Mouse (Mus musculus) heart, adult 2 months (tissue): ENCODE measurements around the gene Krt83. TPM values are rescaled to one million over a fixed set of nuclear protein-coding genes. Genes with fewer than 3 reads are reported as not detected.
A peak's percentile ranks its signal among the peaks of the same experiment; 100 is the strongest.
"Not testable (repeated sequence)": the region's sequence is repeated elsewhere in the genome, so short reads cannot be mapped to it uniquely, and the experiment has no call there.

Experiments
- DNase-seq, 2 experiments: peaks; one replicate each; pipeline ENCODE4 v3.0.0; 2021
- H3K27ac ChIP-seq: fragments of 200-600 bp; 2 replicates; pipeline ENCODE4 v1.8.1; 2022
- H3K27me3 ChIP-seq: fragments of 200-500 bp; 2 replicates; pipeline ENCODE4 v1.6.1; 2012; ENCODE audit warnings: mild to moderate bottlenecking, low read length, inconsistent platforms, mixed read lengths; ENCODE audit not compliant: control insufficient read depth, insufficient read depth
- H3K36me3 ChIP-seq: fragments of 200-500 bp; 2 replicates; pipeline ENCODE4 v1.6.1; 2012; ENCODE audit warnings: low read length, inconsistent platforms; ENCODE audit not compliant: control insufficient read depth, insufficient read depth
- H3K4me1 ChIP-seq: fragments of 200-500 bp; 2 replicates; pipeline ENCODE4 v1.6.1; 2011; ENCODE audit warnings: low read length; ENCODE audit not compliant: control insufficient read depth, insufficient read depth
- H3K4me3 ChIP-seq: fragments of 200-600 bp; 2 replicates; pipeline ENCODE4 v1.8.1; 2022
- H3K79me2 ChIP-seq: fragments of 200-500 bp; replicated peaks from 2 replicates; pipeline ENCODE4 v1.6.1; 2012; ENCODE audit warnings: mild to moderate bottlenecking, inconsistent platforms, low read length, moderate library complexity, mixed read lengths; ENCODE audit not compliant: control insufficient read depth, insufficient read depth
- H3K9ac ChIP-seq: fragments of 200-500 bp; 2 replicates; pipeline ENCODE4 v1.6.1; 2012; ENCODE audit warnings: low read depth, mild to moderate bottlenecking, control low read depth, inconsistent platforms, low read length, mixed read lengths
- CTCF ChIP-seq: fragments of 200-600 bp; IDR thresholded peaks from 2 replicates; pipeline ENCODE4 v1.8.1; 2022; ENCODE audit warnings: antibody characterized with exemption, mild to moderate bottlenecking, moderate library complexity
- EP300 ChIP-seq: fragments of 200-500 bp; IDR thresholded peaks from 2 replicates; pipeline ENCODE4 v1.6.1; 2011; ENCODE audit warnings: low read depth, low read length, control low read depth; ENCODE audit not compliant: insufficient read depth
- POLR2A ChIP-seq: fragments of 200-500 bp; IDR thresholded peaks from 2 replicates; pipeline ENCODE4 v1.6.1; 2011; ENCODE audit warnings: mild to moderate bottlenecking, low read depth, low read length, control low read depth; ENCODE audit not compliant: insufficient read depth
- WGBS: fragments of 180-500 bp; shearing (Covaris S2); methylation state at CpG from one replicate; pipeline ENCODE4 v1.1.7; 2018; 5-methylcytosine and 5-hydroxymethylcytosine counted together
- intact Hi-C: fragments of 180-260 bp; cut with DNase I; formaldehyde crosslinking; loops from one replicate; pipeline ENCODE4 v1.15.1; 2025
- polyA plus RNA-seq: library from polyadenylated mRNA; depleted of rRNA; stranded (reverse); fragments of >200 nt; gene quantifications from 2 replicates; pipeline ENCODE4 v1.2.3, GENCODE M21; 2012
- total RNA-seq, 2 experiments: library from RNA; stranded (reverse); gene quantifications; 2 replicates each; pipeline ENCODE4 v1.2.3; 2021

Gene Krt83
- total and polyA plus RNA-seq, 3 experiments, result not detected

DNA sequence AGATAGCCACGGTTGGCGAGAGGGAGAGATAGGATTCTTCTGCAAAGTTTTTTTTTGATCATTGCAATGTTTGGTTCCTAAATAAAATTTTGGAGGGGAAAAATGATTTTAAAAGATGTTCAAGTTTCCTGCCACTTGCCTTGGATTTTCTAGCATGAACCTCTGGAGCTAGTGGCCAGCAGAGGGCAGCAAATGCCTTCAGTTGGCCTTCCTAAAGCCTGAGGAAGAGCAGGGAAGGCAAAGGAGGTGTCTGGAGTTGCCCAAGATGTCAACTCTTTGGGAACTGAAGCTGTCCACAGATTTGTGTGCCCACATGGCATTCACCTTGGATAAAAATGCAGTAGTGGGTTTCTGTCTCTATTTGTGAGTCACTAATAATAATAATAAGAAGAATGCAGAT, 28.5 kb upstream of the Krt83 start:
- Histone ChIP-seq H3K27ac (no peak overlapping the region), H3K4me1 (no peaks in the 10 kb centered on the region), H3K79me2 (no peaks in the 10 kb centered on the region), H3K27me3 (no peaks in the 10 kb centered on the region), H3K36me3 (no peaks in the 10 kb centered on the region), H3K4me3 (no peak overlapping the region), H3K9ac (no peak overlapping the region)
- 6% methylated on average over 2 of the region's 2 CpGs for WGBS
- intact Hi-C loops, result loop anchor here (1.0 to 5.0 kb wide), 4 partner anchors 181 to 546 kb away; no protein-coding TSS in a partner anchor
- peak; percentile 64 to 77 for DNase-seq
- TF ChIP-seq POLR2A, result no peak
- 0 out of 2 replicates have a peak, but pooled peaks have one; percentile 61 for TF ChIP-seq EP300
- peak; percentile 91 for TF ChIP-seq CTCF

DNA sequence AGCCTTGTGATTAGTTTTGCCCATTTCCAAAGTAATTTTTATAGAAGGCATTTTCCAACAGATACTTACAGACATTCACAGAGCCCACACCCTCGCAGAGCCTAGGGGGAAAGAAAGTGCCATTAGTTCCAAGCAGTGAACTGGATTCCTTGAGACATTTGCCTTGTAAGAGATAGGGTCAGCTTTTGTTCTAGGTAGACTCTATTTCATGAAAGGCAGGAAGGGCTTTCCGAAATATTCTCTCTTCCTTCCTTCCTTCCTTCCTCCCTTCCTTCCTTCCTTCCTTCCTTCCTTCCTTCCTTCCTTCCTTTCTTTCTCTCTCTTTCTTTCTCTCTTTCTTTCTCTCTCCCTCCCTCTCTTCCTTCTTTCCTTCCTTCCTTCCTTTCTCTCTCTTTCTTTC, 25.8 kb upstream of the Krt83 start, which contains the start of gene Gm49425:
Gene Gm49425 (minus strand): TSS at position 101 of the 400 bp plus-strand sequence.
- H3K4me3 ChIP-seq, result not testable (repeated sequence)

DNA sequence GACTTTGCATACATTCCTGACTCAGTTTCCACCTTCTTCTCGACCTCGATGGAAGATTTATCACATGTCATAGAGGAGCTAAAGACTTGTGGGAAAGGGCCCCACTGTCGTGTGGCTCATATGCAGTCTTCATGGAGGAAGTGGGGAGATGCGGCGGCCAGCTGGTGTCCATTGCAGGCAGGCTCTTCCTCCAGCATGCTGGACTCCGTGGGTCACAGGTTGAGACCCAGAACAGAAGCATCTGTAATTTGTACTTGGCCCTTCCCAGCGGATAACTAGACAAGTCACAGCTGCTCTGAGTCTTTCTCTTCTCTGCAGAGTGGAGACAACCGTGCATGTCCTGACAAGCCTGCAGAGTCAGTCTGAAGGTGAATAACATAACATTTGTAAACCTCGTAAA, 16.9 kb upstream of the Krt83 start:
- TF ChIP-seq EP300 (no peak), POLR2A (no peak), CTCF (no peak)
- intact Hi-C loops, result no loop called here
- WGBS, result 75% methylated on average over 9 of the region's 9 CpGs

More for the DNA sequence above, 25.8 kb upstream of the Krt83 start, which contains the start of gene Gm49425:
- intact Hi-C loops, result loop anchor here (2.0 kb wide), 1 partner anchor 84 kb away; no protein-coding TSS in a partner anchor
- H3K79me2 ChIP-seq, H3K36me3 ChIP-seq, H3K9ac ChIP-seq, H3K27me3 ChIP-seq, DNase-seq, H3K27ac ChIP-seq, H3K4me1 ChIP-seq: not testable (repeated sequence)
- 66% methylated on average over 2 of the region's 2 CpGs for WGBS

DNA sequence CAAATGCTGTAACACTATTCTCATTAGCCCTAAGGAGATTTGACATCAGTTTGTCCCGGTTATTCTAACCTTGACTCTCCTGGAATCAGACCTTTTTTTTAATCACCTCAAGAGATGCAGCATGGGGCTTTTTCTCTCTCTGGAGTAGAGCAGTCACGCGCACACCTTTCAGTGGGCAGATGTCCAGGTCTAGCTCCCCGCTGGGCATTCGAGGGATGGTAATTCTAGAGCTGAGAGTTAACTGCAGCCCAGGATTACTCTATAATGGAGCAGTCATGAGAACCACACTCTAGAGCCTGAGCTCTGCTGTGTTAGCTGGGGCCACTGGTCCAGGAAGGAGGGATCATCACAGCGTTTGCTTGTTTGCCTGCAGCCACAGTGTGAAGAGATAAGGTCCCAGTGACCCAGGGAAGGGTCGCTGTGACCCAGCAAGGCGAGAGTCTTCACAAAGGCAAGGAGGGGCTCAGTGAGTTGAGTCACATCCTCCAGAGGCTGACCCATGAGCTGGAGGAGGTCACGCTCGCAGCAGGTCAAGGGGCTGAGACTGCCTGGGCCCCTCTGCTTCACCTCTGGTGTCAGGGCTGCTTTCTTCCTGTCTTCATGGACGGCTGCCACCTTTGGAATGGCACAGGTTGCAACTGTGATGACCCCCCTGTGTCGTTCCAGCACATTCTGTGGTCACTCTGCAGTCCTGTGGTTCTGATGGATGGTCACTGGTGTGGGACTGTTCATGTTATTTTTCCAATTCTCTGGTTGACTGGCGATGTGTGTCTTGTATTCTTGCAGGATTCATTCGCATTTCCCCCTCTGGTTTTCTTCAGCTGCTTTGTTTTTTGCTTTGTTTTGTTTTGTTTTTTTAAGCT, 15.8 kb upstream of the Krt83 start:
- H3K4me3 ChIP-seq, result no peak overlapping the region
- WGBS, result 37% methylated on average over 14 of the region's 14 CpGs
- no peaks in the 10 kb centered on the region for H3K79me2 ChIP-seq
- no peaks in the 10 kb centered on the region for H3K27me3 ChIP-seq
- H3K36me3 ChIP-seq, result no peaks in the 10 kb centered on the region
- no peak overlapping the region for H3K27ac ChIP-seq
- no peak for DNase-seq
- H3K4me1 ChIP-seq, result no peaks in the 10 kb centered on the region
- no peak overlapping the region for H3K9ac ChIP-seq
- intact Hi-C loops, result no loop called here
- no peak for TF ChIP-seq CTCF

More for the DNA sequence above, 16.9 kb upstream of the Krt83 start:
- Histone ChIP-seq H3K4me1 (no peaks in the 10 kb centered on the region), H3K79me2 (no peaks in the 10 kb centered on the region), H3K4me3 (no peak overlapping the region), H3K27me3 (no peaks in the 10 kb centered on the region), H3K9ac (no peak overlapping the region), H3K36me3 (no peaks in the 10 kb centered on the region), H3K27ac (no peak overlapping the region)
- no peak for DNase-seq

DNA sequence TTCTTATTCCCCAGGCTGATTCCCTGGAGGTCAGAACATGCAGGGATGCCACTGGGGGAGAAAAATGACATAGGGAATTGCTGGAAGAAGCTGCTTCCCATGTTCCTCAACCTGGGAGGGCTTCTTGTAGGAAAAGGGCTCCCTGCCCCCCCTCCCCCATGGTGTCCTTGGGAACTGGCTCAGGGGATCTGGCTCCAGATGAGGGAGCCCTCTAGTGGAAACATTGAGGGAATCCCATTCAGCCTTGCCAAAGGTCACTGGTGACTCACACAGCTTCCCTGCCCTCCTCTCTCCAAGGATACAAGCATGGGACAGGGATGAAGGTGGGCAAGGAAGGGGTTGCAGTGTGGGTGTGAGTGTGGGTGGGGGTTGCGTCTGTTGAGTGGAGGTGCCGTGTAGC, 5.9 kb upstream of the Krt83 start:
- H3K27me3 ChIP-seq, result no peaks in the 10 kb centered on the region
- intact Hi-C loops, result loop anchor here (2.0 kb wide), 1 partner anchor 158 kb away; no protein-coding TSS in a partner anchor
- no peak overlapping the region for H3K27ac ChIP-seq
- H3K4me3 ChIP-seq, result no peak overlapping the region
- no peaks in the 10 kb centered on the region for H3K79me2 ChIP-seq
- peak; percentile 28 to 40 for DNase-seq
- no peaks in the 10 kb centered on the region for H3K4me1 ChIP-seq
- 0 out of 2 replicates have a peak, but pooled peaks have one; percentile 26 for TF ChIP-seq EP300
- no peak for TF ChIP-seq POLR2A
- peak; percentile 64 for TF ChIP-seq CTCF
- WGBS, result 78% methylated on average over 2 of the region's 2 CpGs
- no peaks in the 10 kb centered on the region for H3K36me3 ChIP-seq
- no peak overlapping the region for H3K9ac ChIP-seq

DNA sequence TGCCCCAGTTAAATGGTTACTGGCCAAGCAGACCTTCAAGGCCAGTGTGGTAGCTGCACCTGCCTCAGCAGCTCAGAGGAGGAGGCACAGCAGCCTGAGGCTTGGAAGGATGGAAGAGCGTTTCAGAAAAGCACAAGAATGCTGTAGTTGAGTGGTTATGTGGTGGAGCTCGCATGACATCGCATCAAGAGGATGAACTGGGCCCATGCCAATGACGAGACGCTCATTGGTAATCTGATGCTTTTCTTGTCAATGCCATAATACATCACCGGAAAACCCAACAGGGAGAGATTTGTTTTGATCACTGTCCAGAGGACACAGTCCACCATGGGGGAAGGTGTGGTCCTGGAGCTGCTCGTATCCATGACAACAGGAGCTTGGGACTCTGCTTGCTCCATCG, 4.0 kb upstream of the Krt83 start:
- intact Hi-C loops, result no loop called here

More for the DNA sequence above, 4.0 kb upstream of the Krt83 start:
- Histone ChIP-seq H3K79me2 (no peaks in the 10 kb centered on the region), H3K27ac (no peak overlapping the region), H3K27me3 (no peaks in the 10 kb centered on the region), H3K4me1 (no peaks in the 10 kb centered on the region), H3K9ac (no peak overlapping the region), H3K4me3 (no peak overlapping the region), H3K36me3 (no peaks in the 10 kb centered on the region)
- 82% methylated on average over 8 of the region's 8 CpGs for WGBS
- TF ChIP-seq CTCF (no peak), POLR2A (no peak), EP300 (no peak)
- no peak for DNase-seq
